Mouse (Mus musculus) forebrain, embryonic 16.5 days (tissue): Measurements from ENCODE around the gene Hist1h4j. TPM values are rescaled to one million over a fixed set of nuclear protein-coding genes. Genes with fewer than 3 reads are reported as not detected.
A peak's percentile ranks its signal among the peaks of the same experiment; 100 is the strongest.
"Not testable (repeated sequence)": the region's sequence is repeated elsewhere in the genome, so short reads cannot be mapped to it uniquely, and the experiment has no call there.

Source experiments
- ATAC-seq: fragments of 200-750 bp; cut with Nextera tagmentation; 2 replicates; pipeline ENCODE4 v1.8.0; 2017; ENCODE audit warnings: mild to moderate bottlenecking, moderate library complexity
- H3K27ac ChIP-seq: fragments of 300-500 bp; sonication (generic); 2 replicates; pipeline ENCODE4 v1.5.1; 2014; ENCODE audit warnings: low read length, control low read depth
- H3K27me3 ChIP-seq: fragments of 300-500 bp; sonication (generic); replicated peaks from 2 replicates; pipeline ENCODE4 v1.6.1; 2014; ENCODE audit warnings: low read length; ENCODE audit not compliant: control insufficient read depth, insufficient read depth
- H3K36me3 ChIP-seq: fragments of 300-500 bp; sonication (generic); 2 replicates; pipeline ENCODE4 v1.6.1; 2014; ENCODE audit not compliant: control insufficient read depth, insufficient read depth
- H3K4me1 ChIP-seq: fragments of 300-500 bp; sonication (generic); replicated peaks from 2 replicates; pipeline ENCODE4 v1.6.1; 2014; ENCODE audit warnings: low read length; ENCODE audit not compliant: control insufficient read depth, insufficient read depth
- H3K4me2 ChIP-seq: fragments of 300-500 bp; sonication (generic); 2 replicates; pipeline ENCODE4 v1.6.1; 2014; ENCODE audit warnings: mild to moderate bottlenecking, low read length, control low read depth
- H3K4me3 ChIP-seq: fragments of 300-500 bp; sonication (generic); replicated peaks from 2 replicates; pipeline ENCODE4 v1.5.1; 2014; ENCODE audit warnings: mild to moderate bottlenecking, low read length, control low read depth
- H3K9ac ChIP-seq: fragments of 300-500 bp; sonication (generic); replicated peaks from 2 replicates; pipeline ENCODE4 v1.6.1; 2014; ENCODE audit warnings: low read depth, low read length, control low read depth
- H3K9me3 ChIP-seq: fragments of 300-500 bp; sonication (generic); 2 replicates; pipeline ENCODE4 v1.6.1; 2016; ENCODE audit warnings: low read length; ENCODE audit not compliant: control insufficient read depth
- WGBS: fragments of 180-500 bp; shearing (Covaris S2); extraction: QIAGEN DNeasy Blood & Tissue Kit; methylation state at CpG from one replicate; pipeline ENCODE4 v1.1.7; 2014; 5-methylcytosine and 5-hydroxymethylcytosine counted together
- polyA plus RNA-seq: library from polyadenylated mRNA; unstranded; fragments of >200 nt; fragmentation: Nextera tagmentation; extraction: Ambion mirVana; gene quantifications from 2 replicates; pipeline ENCODE4 v1.2.1, GENCODE M21; 2015

Gene Hist1h4j
- polyA plus RNA-seq, 1 experiment from 2014 or later, result 1.2 TPM

DNA sequence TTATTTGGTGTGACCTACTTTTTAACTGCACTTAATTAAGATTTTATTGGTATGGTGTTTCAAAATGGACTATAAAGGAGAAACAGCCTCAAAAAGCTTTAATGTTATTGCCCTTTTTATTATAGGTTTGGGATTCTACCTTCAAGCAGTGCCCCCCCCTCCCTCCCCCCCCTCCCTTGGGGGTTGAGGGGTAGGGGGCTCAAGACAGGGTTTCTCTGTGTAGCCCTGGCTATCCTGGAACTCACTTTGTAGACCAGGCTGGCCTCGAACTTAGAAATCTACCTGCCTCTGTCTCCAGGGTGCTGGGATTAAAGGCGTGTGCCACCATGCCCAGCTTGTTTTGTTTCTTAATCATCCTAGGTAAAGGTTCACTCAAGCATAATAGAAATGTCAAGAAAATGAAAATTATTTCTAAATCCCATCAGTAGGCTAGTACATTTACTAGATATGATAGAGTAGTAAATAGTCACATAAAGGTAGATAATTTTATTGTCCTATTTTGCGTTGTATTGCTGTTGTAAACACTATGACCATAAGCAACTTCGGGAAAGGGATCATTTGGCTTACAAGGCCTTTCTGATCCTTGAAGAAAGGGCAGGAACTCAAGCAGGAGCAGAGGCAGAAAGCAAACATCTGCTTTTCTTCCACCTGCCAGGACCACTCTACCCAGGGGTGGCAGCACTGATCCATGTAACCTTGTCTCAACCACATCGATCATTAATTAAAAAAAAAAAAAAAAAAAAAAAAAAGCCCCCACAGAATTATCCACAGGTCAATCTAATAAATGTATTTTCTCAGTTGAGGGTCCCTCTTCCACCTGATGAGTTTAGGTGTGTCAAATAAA lies 11.6 kb upstream of the Hist1h4j start:
- 21% methylated on average over 5 of the region's 5 CpGs for WGBS
- H3K4me2 ChIP-seq, result no peak overlapping the region; the same call in 1 of the 2 replicates
- peaks cover 24% of the 10 kb centered on the region for H3K4me1 ChIP-seq
- H3K36me3 ChIP-seq, result no peaks in the 10 kb centered on the region
- H3K9me3 ChIP-seq, result no peaks in the 10 kb centered on the region
- H3K27me3 ChIP-seq, result no peaks in the 10 kb centered on the region
- H3K9ac ChIP-seq, result no peak overlapping the region
- no peak overlapping the region; the same call in 1 of the 2 replicates for H3K27ac ChIP-seq
- H3K4me3 ChIP-seq, result no peak overlapping the region
- ATAC-seq, result no peak

GRCm38 (mm10) chr13:21727948-21728572 lies 6.8 kb upstream of the Hist1h4j start:
- WGBS, result 35% methylated on average over 11 of the region's 11 CpGs
- peak; percentile 77 for ATAC-seq
- peaks cover 5% of the 10 kb centered on the region; the same call in 1 of the 2 replicates for H3K4me1 ChIP-seq
- no peak overlapping the region for H3K4me2 ChIP-seq
- no peaks in the 10 kb centered on the region for H3K9me3 ChIP-seq
- no peak overlapping the region for H3K4me3 ChIP-seq
- H3K9ac ChIP-seq, result no peak overlapping the region
- H3K27ac ChIP-seq, result peak overlapping the region; percentile 57
- H3K27me3 ChIP-seq, result no peaks in the 10 kb centered on the region
- H3K36me3 ChIP-seq, result no peaks in the 10 kb centered on the region

DNA sequence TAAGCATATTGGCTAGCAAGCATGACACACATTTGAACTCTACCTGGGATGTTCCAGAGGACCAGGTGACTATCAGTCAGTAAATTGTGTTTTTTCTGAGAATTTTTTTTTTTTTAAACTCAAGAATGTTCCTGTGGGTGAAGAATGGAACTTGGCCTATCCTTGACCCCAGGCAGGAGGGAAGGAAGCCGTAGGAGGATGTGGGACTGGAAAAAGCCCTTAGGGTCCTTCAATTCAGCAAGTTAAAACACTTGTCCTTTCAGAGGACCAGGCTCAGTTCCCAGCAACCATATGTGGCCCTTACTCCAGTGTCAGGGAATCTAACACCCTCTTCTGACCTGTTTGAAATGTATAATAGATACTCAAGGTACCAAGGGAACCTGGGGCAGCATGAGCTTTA lies 5.3 kb upstream of the Hist1h4j start:
- no peak overlapping the region for H3K27ac ChIP-seq
- H3K4me2 ChIP-seq, result no peak overlapping the region
- no peaks in the 10 kb centered on the region for H3K27me3 ChIP-seq
- no peak overlapping the region for H3K4me3 ChIP-seq
- 82% methylated on average over 1 of the region's 1 CpGs for WGBS
- no peaks in the 10 kb centered on the region for H3K36me3 ChIP-seq
- H3K4me1 ChIP-seq, result peaks cover 12% of the 10 kb centered on the region; the same call in 1 of the 2 replicates
- ATAC-seq, result no peak
- H3K9ac ChIP-seq, result no peak overlapping the region
- H3K9me3 ChIP-seq, result no peaks in the 10 kb centered on the region

- Histone ChIP-seq H3K4me2 (no peak overlapping the region), H3K36me3 (no peaks in the 10 kb centered on the region), H3K4me3 (no peak overlapping the region), H3K27me3 (no peaks in the 10 kb centered on the region), H3K4me1 (peaks cover 15% of the 10 kb centered on the region), H3K9ac (no peak overlapping the region), H3K9me3 (no peaks in the 10 kb centered on the region), H3K27ac (peak overlapping the region; percentile 99)
- ATAC-seq, result 0 out of 2 replicates have a peak, but pooled peaks have one; percentile 1
- WGBS, result 72% methylated on average over 5 of the region's 5 CpGs
Observed at GRCm38 (mm10) chr13:21733466-21733865, 1.4 kb upstream of the Hist1h4j start.

- H3K4me2 ChIP-seq, result peak overlapping the region; percentile 83
- H3K9ac ChIP-seq, result peak overlapping the region; percentile 65
- peaks cover 15% of the 10 kb centered on the region for H3K4me1 ChIP-seq
- H3K4me3 ChIP-seq, result peak overlapping the region; percentile 60
- no peaks in the 10 kb centered on the region for H3K27me3 ChIP-seq
- peak overlapping the region; percentile 99 for H3K27ac ChIP-seq
- under 1% methylated on average over 21 of the region's 21 CpGs for WGBS
- peak; percentile 76 for ATAC-seq
- no peaks in the 10 kb centered on the region for H3K9me3 ChIP-seq
- no peaks in the 10 kb centered on the region for H3K36me3 ChIP-seq
Observed at GRCm38 (mm10) chr13:21734010-21734905, 606 bp upstream of the Hist1h4j start.

DNA sequence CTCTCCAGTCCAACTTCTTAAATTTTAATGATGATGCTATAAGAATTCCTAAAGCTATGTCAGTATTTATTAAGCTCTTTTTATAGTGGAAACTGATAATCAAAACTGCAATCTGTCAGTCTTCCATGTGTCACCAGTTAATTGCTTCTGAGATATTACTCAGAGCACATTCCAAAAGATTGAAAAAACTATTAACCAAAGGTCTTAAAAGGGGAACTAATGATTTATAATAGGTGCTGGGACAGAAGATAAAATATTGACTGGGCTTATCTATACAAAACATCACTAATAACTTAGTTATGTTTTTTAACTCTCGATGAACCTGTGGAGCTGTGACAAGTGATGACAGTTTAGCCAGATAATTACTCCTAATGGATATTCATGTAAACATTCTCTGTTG lies 10.1 kb downstream of the Hist1h4j start:
- H3K4me2 ChIP-seq, result no peak overlapping the region
- no peaks in the 10 kb centered on the region for H3K27me3 ChIP-seq
- no peaks in the 10 kb centered on the region for H3K36me3 ChIP-seq
- no peak overlapping the region for H3K27ac ChIP-seq
- no peak overlapping the region for H3K9ac ChIP-seq
- WGBS, result 87% methylated on average over 1 of the region's 1 CpGs
- no peaks in the 10 kb centered on the region for H3K9me3 ChIP-seq
- ATAC-seq, result no peak
- no peak overlapping the region for H3K4me3 ChIP-seq
- H3K4me1 ChIP-seq, result peaks cover 10% of the 10 kb centered on the region

DNA sequence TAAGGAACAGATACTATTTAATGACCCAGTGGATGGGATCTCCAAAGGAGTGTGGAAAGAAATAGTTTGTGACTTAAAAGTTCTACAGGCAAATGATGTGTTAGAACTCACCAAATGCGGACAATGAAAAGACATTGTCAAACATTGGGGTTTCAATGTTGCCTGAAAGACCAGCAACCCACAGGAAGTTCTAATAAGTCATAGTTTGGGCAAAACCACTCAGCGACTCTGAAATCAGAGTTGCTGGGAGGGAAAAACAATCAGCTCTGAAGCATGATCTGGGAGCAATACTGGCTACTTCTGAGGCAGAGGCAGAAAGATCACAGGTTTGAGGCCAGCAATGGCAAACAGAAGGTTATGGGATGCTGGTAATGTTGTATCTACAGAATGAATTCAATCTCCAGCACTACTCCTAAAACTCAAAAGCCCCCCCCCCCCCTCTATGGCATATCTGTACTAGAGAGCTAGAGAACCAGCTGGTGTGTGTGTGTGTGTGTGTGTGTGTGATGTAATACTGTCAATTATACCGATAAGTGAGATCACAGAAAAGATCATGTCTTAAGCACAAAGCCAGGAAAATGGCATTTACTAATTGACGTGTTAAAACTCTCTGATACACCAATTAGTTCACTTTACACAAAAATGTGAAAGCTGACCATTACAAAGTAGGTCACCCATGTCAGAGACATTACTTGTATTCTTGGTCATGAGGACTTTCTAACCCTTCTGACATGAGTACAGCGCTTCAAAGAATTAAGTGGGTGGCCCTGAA lies 14.7 kb downstream of the Hist1h4j start:
- no peak for ATAC-seq
- Histone ChIP-seq H3K36me3 (no peaks in the 10 kb centered on the region), H3K27me3 (no peaks in the 10 kb centered on the region), H3K4me2 (peak overlapping the region; percentile 82), H3K4me1 (peaks cover 18% of the 10 kb centered on the region), H3K27ac (peak overlapping the region; percentile 92), H3K4me3 (peak overlapping the region; percentile 70), H3K9ac (peak overlapping the region; percentile 63), H3K9me3 (no peaks in the 10 kb centered on the region)
- 3% methylated on average over 5 of the region's 5 CpGs for WGBS

DNA sequence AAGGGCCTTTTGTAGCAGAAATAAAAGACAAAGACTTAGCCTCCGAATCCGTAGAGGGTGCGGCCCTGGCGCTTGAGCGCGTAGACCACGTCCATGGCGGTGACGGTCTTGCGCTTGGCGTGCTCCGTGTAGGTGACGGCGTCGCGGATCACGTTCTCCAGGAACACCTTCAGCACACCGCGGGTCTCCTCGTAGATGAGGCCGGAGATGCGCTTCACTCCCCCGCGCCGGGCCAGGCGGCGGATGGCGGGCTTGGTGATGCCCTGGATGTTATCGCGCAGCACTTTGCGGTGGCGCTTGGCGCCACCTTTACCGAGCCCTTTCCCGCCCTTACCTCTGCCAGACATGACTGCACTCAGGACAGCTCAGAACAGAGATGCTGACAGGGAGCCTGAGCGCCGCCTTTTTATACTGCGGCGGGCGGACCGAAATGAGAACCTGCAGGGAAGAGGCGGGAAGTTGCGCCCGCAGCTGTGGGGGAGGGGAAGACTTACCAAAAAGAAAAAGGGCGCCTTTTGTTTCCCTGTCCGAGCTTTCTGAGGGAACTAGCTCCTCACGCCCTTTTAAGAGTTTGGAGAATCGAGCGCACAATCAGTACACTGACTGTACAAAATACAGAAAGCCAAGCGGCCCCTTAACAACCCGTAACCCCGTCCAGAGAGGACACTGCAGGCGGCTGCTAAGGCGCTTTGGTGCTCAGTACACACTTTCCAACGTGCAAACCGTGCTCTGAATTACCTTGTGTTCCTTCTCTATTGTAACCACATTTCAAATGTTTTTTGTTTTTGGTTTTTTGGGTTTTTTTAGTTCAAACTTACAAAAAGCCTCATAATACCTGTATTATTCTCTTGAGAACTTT lies 15.5 kb downstream of the Hist1h4j start, which contains the start of gene Hist1h4k:
TSS of gene Hist1h4k (minus strand) at position 347 of the 859 bp plus-strand sequence.
- under 1% methylated on average over 44 of the region's 56 CpGs for WGBS
- H3K27me3 ChIP-seq, H3K36me3 ChIP-seq, H3K9me3 ChIP-seq: not testable (repeated sequence)
- peak within 1 kb of the TSS; percentile 70 for H3K4me3 ChIP-seq
- peak; percentile 85 for ATAC-seq
- peak within 1 kb of the TSS; percentile 63 for H3K9ac ChIP-seq
- peaks cover 21% of the 10 kb centered on the region for H3K4me1 ChIP-seq
- peak within 1 kb of the TSS; percentile 82 for H3K4me2 ChIP-seq
- H3K27ac ChIP-seq, result peak within 1 kb of the TSS; percentile 92
